Mouse (Mus musculus): ENCODE data around the gene Slit3.

The Slit3 gene

GRCm38 (mm10) chr11:35198537-35199088 lies 77.6 kb downstream of the Slit3 start:
- no peak for DNase-seq (ENCODE audit: low spot score in 2 of 2)

- no peak for DNase-seq (ENCODE audit: low spot score in 2 of 2)
Observed at GRCm38 (mm10) chr11:35202332-35202731, 81.3 kb downstream of the Slit3 start.

GRCm38 (mm10) chr11:35203673-35204072 lies 82.6 kb downstream of the Slit3 start:
- DNase-seq (ENCODE audit: low spot score in 2 of 2) = no peak

- DNase-seq (ENCODE audit: low spot score in 2 of 2) = no peak
Observed at GRCm38 (mm10) chr11:35204084-35204483, 83.1 kb downstream of the Slit3 start.

- no peak for DNase-seq (ENCODE audit: low spot score in 2 of 2)
Observed at GRCm38 (mm10) chr11:35210728-35211682, 90.0 kb downstream of the Slit3 start.

GRCm38 (mm10) chr11:35224025-35224424 lies 103.0 kb downstream of the Slit3 start:
- no peak for DNase-seq (ENCODE audit: low spot score in 2 of 2)

GRCm38 (mm10) chr11:35231361-35232090 lies 110.5 kb downstream of the Slit3 start:
- DNase-seq (ENCODE audit: low spot score in 2 of 2) = no peak

GRCm38 (mm10) chr11:35232321-35232720 lies 111.3 kb downstream of the Slit3 start:
- no peak for DNase-seq (ENCODE audit: low spot score in 2 of 2)

- no peak for DNase-seq (ENCODE audit: low spot score in 2 of 2)
Observed at GRCm38 (mm10) chr11:35241379-35241778, 120.4 kb downstream of the Slit3 start.

- no peak for DNase-seq (ENCODE audit: low spot score in 2 of 2)
Observed at GRCm38 (mm10) chr11:35243597-35243996, 122.6 kb downstream of the Slit3 start.

- DNase-seq (ENCODE audit: low spot score in 2 of 2) = no peak
Observed at GRCm38 (mm10) chr11:35244526-35244925, 123.5 kb downstream of the Slit3 start.

- DNase-seq (ENCODE audit: low spot score in 2 of 2) = no peak
Observed at GRCm38 (mm10) chr11:35246623-35247022, 125.6 kb downstream of the Slit3 start.

GRCm38 (mm10) chr11:35248088-35248487 lies 127.1 kb downstream of the Slit3 start:
- no peak for DNase-seq (ENCODE audit: low spot score in 2 of 2)

GRCm38 (mm10) chr11:35250871-35251418 lies 129.9 kb downstream of the Slit3 start:
- no peak for DNase-seq (ENCODE audit: low spot score in 2 of 2)

GRCm38 (mm10) chr11:35251910-35252309 lies 130.9 kb downstream of the Slit3 start:
- no peak for DNase-seq (ENCODE audit: low spot score in 2 of 2)

- DNase-seq (ENCODE audit: low spot score in 2 of 2) = no peak
Observed at GRCm38 (mm10) chr11:35257351-35257750, 136.3 kb downstream of the Slit3 start.

- DNase-seq (ENCODE audit: low spot score in 2 of 2) = no peak
Observed at GRCm38 (mm10) chr11:35261562-35262087, 140.6 kb downstream of the Slit3 start.

GRCm38 (mm10) chr11:35262289-35262941 lies 141.4 kb downstream of the Slit3 start:
- DNase-seq (ENCODE audit: low spot score in 2 of 2) = no peak

- no peak for DNase-seq (ENCODE audit: low spot score in 2 of 2)
Observed at GRCm38 (mm10) chr11:35264749-35265148, 143.7 kb downstream of the Slit3 start.

- no peak for DNase-seq (ENCODE audit: low spot score in 2 of 2)
Observed at GRCm38 (mm10) chr11:35270396-35270795, 149.4 kb downstream of the Slit3 start.

- DNase-seq (ENCODE audit: low spot score in 2 of 2) = no peak
Observed at GRCm38 (mm10) chr11:35273416-35273815, 152.4 kb downstream of the Slit3 start.
